Mouse (Mus musculus) A20 (cell line): ENCODE data around the gene Bptf.
"Not testable (repeated sequence)": the region's sequence is repeated elsewhere in the genome, so short reads cannot be mapped to it uniquely, and the experiment has no call there.

ENCODE experiments used
- DNase-seq: peaks from one replicate; pipeline ENCODE4 v3.0.0-alpha.2; 2011; ENCODE audit warnings: low read depth, low spot score

Gene Bptf

GRCm38 (mm10) chr11:107018606-107019005 is 113.3 kb downstream of the Bptf start:
- peak; percentile 79 for DNase-seq

- DNase-seq, result no peak
Measured at GRCm38 (mm10) chr11:107017339-107017886, 114.5 kb downstream of the Bptf start.

GRCm38 (mm10) chr11:107016893-107017292 is 115.0 kb downstream of the Bptf start:
- no peak for DNase-seq

- DNase-seq, result not testable (repeated sequence)
Measured at GRCm38 (mm10) chr11:107015535-107016187, 116.3 kb downstream of the Bptf start.

- peak; percentile 90 for DNase-seq
Measured at GRCm38 (mm10) chr11:107014597-107015309, 117.2 kb downstream of the Bptf start.

GRCm38 (mm10) chr11:107014020-107014585 is 117.8 kb downstream of the Bptf start:
- DNase-seq, result peak; percentile 72

- DNase-seq, result peak; percentile 98
Measured at GRCm38 (mm10) chr11:107012324-107013017, 119.5 kb downstream of the Bptf start.

GRCm38 (mm10) chr11:107011669-107012323 is 120.1 kb downstream of the Bptf start:
- DNase-seq, result no peak

- no peak for DNase-seq
Measured at GRCm38 (mm10) chr11:107011171-107011570, 120.8 kb downstream of the Bptf start.

- no peak for DNase-seq
Measured at GRCm38 (mm10) chr11:107010447-107010846, 121.5 kb downstream of the Bptf start.

- no peak for DNase-seq
Measured at GRCm38 (mm10) chr11:107005538-107005937, 126.4 kb downstream of the Bptf start.

- DNase-seq, result no peak
Measured at GRCm38 (mm10) chr11:107001760-107002675, 129.9 kb downstream of the Bptf start.

- no peak for DNase-seq
Measured at GRCm38 (mm10) chr11:106999949-107000513, 131.9 kb downstream of the Bptf start.

GRCm38 (mm10) chr11:106999151-106999948 is 132.6 kb downstream of the Bptf start, which contains the start of gene Kpna2:
Kpna2 (minus strand) TSS chr11:106999541.
- peak; percentile 97 for DNase-seq

- DNase-seq, result no peak
Measured at GRCm38 (mm10) chr11:106998651-106999150, 133.2 kb downstream of the Bptf start.

GRCm38 (mm10) chr11:106997976-106998375 is 134.0 kb downstream of the Bptf start:
- DNase-seq, result no peak

- DNase-seq, result not testable (repeated sequence)
Measured at GRCm38 (mm10) chr11:106996492-106996891, 135.4 kb downstream of the Bptf start.

GRCm38 (mm10) chr11:106994246-106995085 is 137.5 kb downstream of the Bptf start:
- no peak for DNase-seq
